Mouse (Mus musculus): ENCODE measurements around the gene Fam69a.

DNA sequence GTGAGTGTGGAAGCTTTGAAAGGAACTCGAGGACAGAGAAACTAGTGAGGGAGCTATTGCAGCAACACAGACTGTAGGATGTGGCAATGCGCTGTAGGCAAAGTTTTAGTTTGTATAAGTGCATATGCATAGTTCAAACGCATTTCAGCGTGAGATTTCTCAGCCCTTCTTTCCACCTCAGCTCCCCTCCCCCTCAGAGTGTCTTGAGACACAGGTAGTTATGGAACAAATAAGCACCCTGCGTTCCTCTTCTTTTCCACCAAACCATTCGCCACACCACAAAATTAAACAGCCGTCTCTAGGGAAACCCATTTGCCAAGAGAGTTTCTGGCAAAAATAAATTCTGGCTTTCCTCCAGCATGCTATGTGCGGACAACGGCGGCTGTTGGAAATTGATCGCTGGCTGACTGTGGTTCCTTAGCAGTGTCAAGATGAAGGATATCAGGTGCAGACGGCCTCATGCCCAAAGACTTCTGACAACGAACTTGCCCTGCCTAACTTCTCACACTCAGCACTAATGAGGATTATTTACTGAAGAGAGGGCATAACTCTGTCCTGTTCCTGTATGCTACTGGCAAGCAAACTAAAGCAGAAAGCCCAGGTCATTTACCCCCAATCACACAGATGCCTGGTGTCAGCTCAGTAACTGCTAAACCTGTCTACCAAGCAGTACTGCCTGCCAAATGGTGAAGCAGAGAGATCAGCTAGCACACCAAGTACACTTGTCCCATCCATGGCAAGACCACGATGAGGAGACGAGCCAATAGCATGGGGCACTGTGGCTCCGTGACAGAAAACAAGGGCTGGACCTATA, 25.2 kb downstream of the Fam69a start:
- TF ChIP-seq GATA1 (IDR thresholded peaks at IDR 0.05; ENCODE audit: borderline replicate concordance, low read length) (no peak), FLI1 (IDR thresholded peaks at IDR 0.05; ENCODE audit: low read length) (no peak)
